In the genomic region with DNA sequence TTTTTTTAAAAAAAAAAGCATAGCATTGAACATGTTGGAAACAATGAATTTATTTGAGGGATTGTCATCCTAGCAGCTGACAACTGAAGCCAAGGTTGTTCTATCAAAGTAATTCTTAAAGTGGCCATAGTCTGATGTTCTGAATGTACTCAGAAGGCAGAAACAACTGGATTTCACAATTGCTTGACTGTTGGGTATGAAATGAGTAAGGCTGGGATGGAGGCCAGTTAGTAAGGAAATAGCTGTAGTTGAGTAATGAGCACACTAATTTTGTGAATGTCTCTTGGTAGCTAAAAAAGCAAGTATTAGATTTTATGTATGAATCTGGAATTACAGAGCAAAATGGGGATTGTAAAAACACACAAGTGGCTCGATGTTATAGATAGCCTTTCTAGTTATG, we compare ENCODE assay signal across 14 mouse cellular contexts. TPM values are rescaled to one million over a fixed set of nuclear protein-coding genes. Genes with fewer than 3 reads are reported as not detected.
DNase-seq lines count a peak whose midpoint lies in the region.
"Had no signal": no experiment of that assay in that cellular context is flagged by ENCODE, and none has a peak within 500 bp of the region (broad histone marks: within the 10 kb centered on the region; RNA-seq: fewer than 3 reads in every experiment).

No protein-coding gene starts in this region.

- DNase-seq in adrenal gland, adult 8-10 months = peak; percentile 9
- DNase-seq in adrenal gland, postnatal 4 days (ENCODE audit: low spot score in 2 of 2) = no peak
- peak; percentile 27 for DNase-seq in 3T3-L1 (ENCODE audit: low read depth, low spot score)
- peak; percentile 79 for DNase-seq in NIH3T3 (ENCODE audit: low read depth)
- peak; percentile 46 for DNase-seq in fibroblast of lung, adult 2 months (ENCODE audit: low read depth)
- DNase-seq in retina, postnatal 1 day = no peak
- DNase-seq: B cell, adult 2 months; cerebellum, adult 11-12 months; cerebellum, adult 9-10 months; cerebellum, postnatal 25 days; gastrocnemius, postnatal 10 days; heart, adult 2 months had no signal

RNA-seq across cellular contexts. Expression of a gene that starts 41.5 kb away (rescaled TPM):
- not detected for total RNA-seq in adrenal gland, adult 8-10 months (2022)
- under 1 TPM in 1 of 2 experiments, not detected in 1; 0.71 TPM for total RNA-seq in adrenal gland, postnatal 4 days (2021)
- total RNA-seq: gastrocnemius, postnatal 10 days; gastrocnemius, postnatal 4 days; heart, adult 2 months; heart, postnatal 25 days had no signal

Comparison
In these comparisons a context has a peak if more than half of its experiments do, and no peak if none do; other contexts are left out.
1. DNase-seq: peak in adrenal gland, adult 8-10 months (single experiment), 3T3-L1 (single experiment), NIH3T3 (single experiment) and fibroblast of lung, adult 2 months (single experiment); none in adrenal gland, postnatal 4 days (0 of 2) and retina, postnatal 1 day (single experiment).